9 mouse cellular contexts compared by ENCODE assay signal in genomic region chr17:84820603-84821002, GRCm38 (mm10). TPM values are rescaled to one million over a fixed set of nuclear protein-coding genes. Genes with fewer than 3 reads are reported as not detected.
DNase-seq lines count a peak whose midpoint lies in the region; ATAC-seq lines count a peak whose summit lies in the region.
"Had no signal": no experiment of that assay in that cellular context is flagged by ENCODE, and none has a peak within 500 bp of the region (broad histone marks: within the 10 kb centered on the region; RNA-seq: fewer than 3 reads in every experiment).

No protein-coding gene starts in this region.

- H3K9me3 ChIP-seq in neural tube, embryonic 15.5 days (replicated peaks): no peaks in the 10 kb centered on the region
- H3K9me3 ChIP-seq: megakaryocyte, embryonic 14.5 days had no signal

- peak; percentile 19 for DNase-seq in gastrocnemius, postnatal 10 days
- DNase-seq in gastrocnemius, postnatal 25 days: no peak
- DNase-seq in neural tube, embryonic 10.5 days (ENCODE audit: extremely low spot score, low spot score): peak; percentile 36
- DNase-seq in embryo, embryonic 11.5 days (ENCODE audit: low read depth, low spot score): peak; percentile 46
- DNase-seq in mesoderm, embryonic 11.5 days (ENCODE audit: low read depth, low spot score): peak; percentile 64
- no peak for DNase-seq in right cerebral cortex, postnatal 10 days (ENCODE audit: low spot score in 2 of 2)
- DNase-seq in gastrocnemius, postnatal 36 days: no peak

- H3K36me3 ChIP-seq in neural tube, embryonic 15.5 days: no peaks in the 10 kb centered on the region

- H3K27ac ChIP-seq in neural tube, embryonic 15.5 days (replicated peaks): no peak overlapping the region

- H3K27me3 ChIP-seq in neural tube, embryonic 15.5 days (replicated peaks): no peaks in the 10 kb centered on the region

- no peak overlapping the region for H3K4me3 ChIP-seq in neural tube, embryonic 15.5 days (replicated peaks)
- H3K4me3 ChIP-seq: megakaryocyte, embryonic 14.5 days had no signal

- H3K4me2 ChIP-seq in neural tube, embryonic 15.5 days: no peak overlapping the region

- intact Hi-C loops in gastrocnemius, postnatal 36 days (cut with DNase I): no loop called here

- peaks cover 3% of the 10 kb centered on the region; the same call in 1 of the 2 replicates for H3K4me1 ChIP-seq in neural tube, embryonic 15.5 days
- H3K4me1 ChIP-seq: megakaryocyte, embryonic 14.5 days had no signal

- 12% methylated on average over 4 of the region's 4 CpGs for WGBS in neural tube, embryonic 15.5 days

- no peak for ATAC-seq in neural tube, embryonic 15.5 days (ENCODE audit: low FRiP score)

- H3K9ac ChIP-seq in neural tube, embryonic 15.5 days (replicated peaks): no peak overlapping the region

RNA-seq across cellular contexts. Expression of gene Lrpprc, which starts 30.0 kb away (rescaled TPM):
- total RNA-seq in gastrocnemius, postnatal 10 days (2021): 10 to 100 TPM; 56.0 to 62.7 TPM
- 10 to 100 TPM; 59.2 to 71.3 TPM for total RNA-seq in gastrocnemius, postnatal 25 days (2021)
- 46.5 and 47.2 TPM in 2 replicates for polyA plus RNA-seq in neural tube, embryonic 15.5 days (2015; fragmentation: Nextera tagmentation; extraction: Ambion mirVana)
- 10 to 100 TPM; 64.4 to 68.6 TPM for total RNA-seq in gastrocnemius, postnatal 36 days (2021)

Comparison
In these comparisons a context has a peak if more than half of its experiments do, and no peak if none do; other contexts are left out.
1. DNase-seq: peak in gastrocnemius, postnatal 10 days (single experiment), neural tube, embryonic 10.5 days (single experiment), embryo, embryonic 11.5 days (single experiment) and mesoderm, embryonic 11.5 days (single experiment); none in gastrocnemius, postnatal 25 days (single experiment), right cerebral cortex, postnatal 10 days (0 of 2) and gastrocnemius, postnatal 36 days (0 of 2).